Mouse (Mus musculus) C2C12 (cell line): ENCODE measurements around the gene Fam117a. TPM values are rescaled to one million over a fixed set of nuclear protein-coding genes. Genes with fewer than 3 reads are reported as not detected.

ENCODE experiments used
- H3K27me3 ChIP-seq: one replicate; pipeline ENCODE4 v1.6.1; 2011; ENCODE audit not compliant: control insufficient read depth, insufficient read depth, insufficient read length
- H3K36me3 ChIP-seq: one replicate; pipeline ENCODE4 v1.6.1; 2011; ENCODE audit not compliant: control insufficient read depth, insufficient read depth
- H3K4me3 ChIP-seq: one replicate; pipeline ENCODE4 v1.5.1; 2011; ENCODE audit warnings: mild to moderate bottlenecking, control low read depth; ENCODE audit not compliant: poor library complexity, insufficient read depth, severe bottlenecking
- H3K79me2 ChIP-seq: one replicate; pipeline ENCODE4 v1.6.1; 2011; ENCODE audit not compliant: control insufficient read depth, insufficient read depth
- H3K79me3 ChIP-seq: one replicate; pipeline ENCODE4 v1.6.1; 2011; ENCODE audit warnings: low read depth, control low read depth
- H3ac ChIP-seq: one replicate; pipeline ENCODE3; 2011; ENCODE audit warnings: low read depth; ENCODE audit not compliant: control insufficient read depth, insufficient read length
- CEBPB ChIP-seq: IDR thresholded peaks from one replicate; pipeline ENCODE4 v1.6.1; 2011; ENCODE audit warnings: low read depth, mild to moderate bottlenecking, control low read depth, moderate library complexity
- CTCF ChIP-seq: IDR thresholded peaks from one replicate; pipeline ENCODE4 v1.5.1; 2011; ENCODE audit not compliant: control insufficient read depth, insufficient read depth, insufficient read length
- FOSL1 ChIP-seq: IDR thresholded peaks from one replicate; pipeline ENCODE4 v1.8.0; 2011; ENCODE audit warnings: mild to moderate bottlenecking, low read length; ENCODE audit not compliant: poor library complexity, insufficient read depth, severe bottlenecking
- MAX ChIP-seq: IDR thresholded peaks from one replicate; pipeline ENCODE4 v1.6.1; 2011; ENCODE audit warnings: mild to moderate bottlenecking, control low read depth
- MYOD1 ChIP-seq: IDR thresholded peaks from one replicate; pipeline ENCODE4 v1.6.1; 2011; ENCODE audit warnings: low read depth; ENCODE audit not compliant: control insufficient read depth, insufficient read length
- MYOG ChIP-seq: IDR thresholded peaks from one replicate; pipeline ENCODE4 v1.6.1; 2011; ENCODE audit not compliant: control insufficient read depth, insufficient read length; ENCODE audit errors: extremely low read depth
- USF1 ChIP-seq: IDR thresholded peaks from one replicate; pipeline ENCODE4 v1.6.1; 2011; ENCODE audit warnings: low read depth, mild to moderate bottlenecking, control low read depth, moderate library complexity
- polyA plus RNA-seq: library from polyadenylated mRNA; unstranded; fragments of >200 nt; fragmentation: generic; extraction: Trizol; gene quantifications from one replicate; pipeline ENCODE4 v1.2.1, GENCODE M21; 2012; ENCODE audit warnings: missing spikeins

The Fam117a gene
- polyA plus RNA-seq, 1 experiment, result 7.7 TPM

DNA sequence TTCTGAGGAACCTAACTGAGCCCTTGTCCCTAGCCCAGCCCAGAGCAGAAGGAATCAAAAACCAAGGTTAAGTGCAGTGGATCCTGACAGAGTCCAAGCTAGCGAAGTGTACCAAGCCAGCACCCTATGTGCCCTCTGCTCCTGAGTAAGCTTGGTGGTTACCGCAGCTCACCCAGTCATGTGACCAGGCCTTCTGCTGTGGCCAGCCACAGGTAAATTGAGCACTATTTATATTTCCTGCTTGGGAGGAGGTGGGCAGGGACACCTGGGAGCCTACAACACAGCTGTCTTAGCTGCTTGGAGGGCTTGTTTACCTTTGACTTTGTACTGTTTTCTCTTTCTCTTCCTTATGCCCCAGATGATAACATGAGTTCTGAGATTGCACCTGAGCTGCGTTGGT lies 14.1 kb downstream of the Fam117a start:
- H3K27me3 ChIP-seq, result no peaks in the 10 kb centered on the region
- H3K36me3 ChIP-seq, result no peaks in the 10 kb centered on the region
- H3ac ChIP-seq, result no peak overlapping the region
- TF ChIP-seq MYOG, result no peak
- TF ChIP-seq MAX, result no peak
- no peak for TF ChIP-seq CTCF
- no peak for TF ChIP-seq USF1
- no peaks in the 10 kb centered on the region for H3K79me3 ChIP-seq
- H3K79me2 ChIP-seq, result no peaks in the 10 kb centered on the region
- no peak overlapping the region for H3K4me3 ChIP-seq

DNA sequence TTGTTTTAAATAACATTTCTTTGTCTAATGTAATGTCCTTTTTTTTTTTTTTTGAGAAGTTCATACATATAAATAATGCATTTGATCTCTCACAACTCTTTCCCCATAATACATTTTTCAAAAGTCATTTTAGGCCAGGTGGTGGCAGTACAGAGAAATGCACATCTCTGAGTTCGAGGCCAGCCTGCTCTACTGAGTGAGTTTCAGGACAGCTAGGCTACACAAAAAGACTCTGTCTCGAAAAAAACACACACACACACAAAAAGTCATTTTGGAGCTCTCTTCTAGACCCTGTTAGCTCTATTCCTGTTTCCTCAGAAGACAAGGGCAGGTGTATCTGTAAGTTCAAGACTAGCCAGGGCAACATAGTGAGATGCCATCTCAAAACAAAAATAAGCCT lies 15.9 kb downstream of the Fam117a start:
- no peak for TF ChIP-seq CTCF
- TF ChIP-seq MAX, result no peak
- no peak for TF ChIP-seq CEBPB
- no peak for TF ChIP-seq MYOG
- TF ChIP-seq FOSL1, result no peak
- Histone ChIP-seq H3ac (no peak overlapping the region), H3K79me3 (no peaks in the 10 kb centered on the region), H3K4me3 (no peak overlapping the region), H3K27me3 (no peaks in the 10 kb centered on the region), H3K36me3 (no peaks in the 10 kb centered on the region), H3K79me2 (no peaks in the 10 kb centered on the region)

DNA sequence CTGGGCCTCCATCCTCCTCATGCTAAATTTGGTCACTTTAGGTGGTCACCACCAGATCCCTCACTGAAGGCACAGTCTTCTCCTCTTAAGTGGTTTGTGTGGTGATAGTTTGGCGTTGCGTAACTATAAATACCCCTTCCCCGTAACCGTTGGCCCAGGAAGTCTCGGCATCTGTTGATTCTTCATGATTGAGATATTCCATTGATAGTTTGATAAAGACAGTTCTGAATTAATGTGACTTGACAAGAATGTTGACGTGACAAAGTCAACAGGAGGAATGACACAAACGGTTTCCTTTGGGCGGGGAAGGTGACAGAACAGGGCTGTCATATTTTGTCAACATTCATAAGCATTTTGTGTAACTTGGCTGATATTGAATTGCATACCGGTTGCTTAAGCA lies 16.4 kb downstream of the Fam117a start:
- H3K36me3 ChIP-seq, result no peaks in the 10 kb centered on the region
- no peak overlapping the region for H3ac ChIP-seq
- TF ChIP-seq MYOG (no peak), MAX (no peak), CEBPB (no peak), CTCF (no peak), MYOD1 (no peak), FOSL1 (no peak), USF1 (no peak)
- H3K79me2 ChIP-seq, result no peaks in the 10 kb centered on the region
- H3K4me3 ChIP-seq, result no peak overlapping the region
- H3K27me3 ChIP-seq, result no peaks in the 10 kb centered on the region
- no peaks in the 10 kb centered on the region for H3K79me3 ChIP-seq

DNA sequence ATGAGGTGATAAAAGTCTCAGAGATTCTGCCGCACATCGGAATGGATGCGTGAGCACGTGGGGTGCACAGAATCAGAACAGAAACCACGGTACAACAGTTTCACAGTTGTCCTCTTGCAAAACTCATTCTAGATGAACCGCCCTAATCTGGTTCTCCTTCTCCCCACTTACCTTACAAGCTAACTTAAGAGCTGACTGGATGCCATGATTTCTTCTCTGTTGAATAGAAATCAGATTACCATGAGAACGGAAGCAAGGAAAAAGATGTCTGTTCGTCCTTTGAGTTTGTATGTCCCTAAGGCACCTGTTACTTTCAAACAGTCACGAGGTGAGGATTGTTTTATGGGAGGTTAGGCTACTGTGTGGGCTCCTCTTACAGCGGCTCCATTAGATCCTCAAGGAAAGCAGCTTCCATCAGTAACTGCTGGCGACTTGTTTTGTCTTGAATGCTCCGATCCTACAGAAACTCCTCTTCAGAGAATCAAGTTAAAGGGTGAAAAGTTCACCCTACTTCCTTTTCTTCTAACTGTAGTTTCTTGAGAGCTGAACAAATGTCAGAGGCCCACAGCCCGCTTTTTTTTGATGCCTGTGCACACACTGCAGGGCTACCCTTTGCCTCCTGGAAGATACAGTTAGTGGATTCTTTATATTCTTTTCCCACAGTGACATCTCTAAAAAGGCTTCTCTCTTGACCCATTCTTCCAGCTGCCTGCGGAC lies 17.6 kb downstream of the Fam117a start:
- Histone ChIP-seq H3K27me3 (no peaks in the 10 kb centered on the region), H3K4me3 (no peak overlapping the region), H3K36me3 (no peaks in the 10 kb centered on the region), H3K79me3 (no peaks in the 10 kb centered on the region), H3ac (no peak overlapping the region), H3K79me2 (no peaks in the 10 kb centered on the region)
- TF ChIP-seq MYOG (no peak), CEBPB (no peak), FOSL1 (no peak), USF1 (no peak), MAX (no peak)

DNA sequence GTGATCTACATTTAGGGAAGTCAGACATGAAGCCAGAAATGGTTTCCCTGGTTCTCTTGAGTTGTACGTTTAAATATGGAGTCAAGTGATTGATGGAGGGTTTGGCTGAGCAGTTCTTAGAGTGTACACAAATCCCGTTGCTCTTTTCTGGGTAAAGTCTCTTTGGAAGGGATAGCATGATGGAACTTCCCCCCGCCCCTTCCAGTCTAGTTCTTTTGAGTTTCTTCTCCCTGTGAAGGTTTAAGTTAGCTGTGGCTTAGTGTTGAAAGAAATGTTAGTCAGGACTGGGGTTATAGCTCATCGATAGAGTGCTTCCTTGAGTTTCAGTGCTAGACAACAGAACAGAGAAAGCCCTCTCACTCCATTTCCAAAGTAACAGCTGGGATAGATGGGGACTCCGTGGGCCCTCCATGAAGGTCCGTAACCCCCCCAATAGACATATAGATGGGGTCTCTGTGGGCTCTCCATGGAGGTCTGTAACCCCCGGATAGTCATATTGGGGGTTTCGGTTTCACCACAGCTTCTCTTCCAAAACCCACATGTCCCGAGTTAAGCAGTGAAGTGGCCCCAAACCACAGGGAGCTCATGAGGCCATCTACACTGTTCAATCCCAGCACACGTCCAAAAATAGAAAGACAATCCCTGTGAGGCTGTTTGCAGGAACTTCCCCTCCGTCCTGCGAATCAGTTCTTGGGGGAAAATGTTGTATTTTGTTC lies 18.3 kb downstream of the Fam117a start:
- Histone ChIP-seq H3K27me3 (no peaks in the 10 kb centered on the region), H3ac (no peak overlapping the region), H3K79me2 (no peaks in the 10 kb centered on the region), H3K36me3 (no peaks in the 10 kb centered on the region), H3K4me3 (no peak overlapping the region), H3K79me3 (no peaks in the 10 kb centered on the region)
- no peak for TF ChIP-seq CEBPB
- TF ChIP-seq FOSL1, result no peak
- no peak for TF ChIP-seq USF1
- TF ChIP-seq MYOD1, result no peak
- no peak for TF ChIP-seq CTCF
- TF ChIP-seq MYOG, result no peak
- TF ChIP-seq MAX, result no peak

DNA sequence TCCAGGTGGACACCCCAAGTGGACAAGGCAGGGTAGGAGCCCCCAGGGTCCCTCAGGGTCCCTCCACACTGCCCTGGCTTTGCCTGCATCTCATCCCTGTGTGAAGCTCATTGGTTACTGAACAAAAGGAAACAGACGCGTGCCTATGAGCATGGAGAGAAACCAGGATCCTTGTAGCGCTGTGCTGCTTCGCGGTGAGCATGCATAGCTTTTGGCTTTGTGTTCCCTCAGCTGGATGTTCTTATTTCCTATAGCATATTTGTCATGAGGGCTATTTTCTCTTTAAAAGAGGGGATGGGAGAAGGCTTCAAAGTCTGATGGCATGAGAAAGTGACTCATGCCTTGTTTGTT lies 18.8 kb downstream of the Fam117a start:
- Histone ChIP-seq H3ac (no peak overlapping the region), H3K79me2 (no peaks in the 10 kb centered on the region)
- TF ChIP-seq CEBPB (no peak), FOSL1 (no peak), MYOD1 (no peak), USF1 (no peak), MAX (no peak), CTCF (no peak), MYOG (no peak)

More for the DNA sequence above, 18.8 kb downstream of the Fam117a start:
- Histone ChIP-seq H3K36me3 (no peaks in the 10 kb centered on the region), H3K4me3 (no peak overlapping the region), H3K27me3 (no peaks in the 10 kb centered on the region), H3K79me3 (no peaks in the 10 kb centered on the region)
